Mouse (Mus musculus) erythroblast, adult 5-6 weeks (primary cell): ENCODE data around the gene Gm20388. TPM values are rescaled to one million over a fixed set of nuclear protein-coding genes. Genes with fewer than 3 reads are reported as not detected.
"Not testable (repeated sequence)": the region's sequence is repeated elsewhere in the genome, so short reads cannot be mapped to it uniquely, and the experiment has no call there.

Experiments
- ATAC-seq: replicated peaks from 2 replicates; pipeline ENCODE4 v1.8.0; 2016; ENCODE audit warnings: moderate number of reproducible peaks, mild to moderate bottlenecking, moderate TSS enrichment, inconsistent platforms; ENCODE audit not compliant: poor library complexity, low FRiP score, severe bottlenecking
- total RNA-seq, 2 experiments: library from RNA; stranded (forward) in 1 of 2; stranded (reverse) in 1 of 2; fragments of 150-400 nt in 1 of 2; fragments of 200-764, 138-1000 nt in 1 of 2; gene quantifications; 2 replicates each; pipeline versions ENCODE4 v1.2.3 to v1.2.4; 2015 to 2017; ENCODE audit warnings: low replicate concordance in 2 of 2

Gm20388 gene
- total RNA-seq, 2 experiments from 2014 or later: 2.9 to 7.8 TPM

- no peak for ATAC-seq
Observed at GRCm38 (mm10) chr8:122564363-122565352, 2654.0 kb downstream of the Gm20388 start.

GRCm38 (mm10) chr8:122566766-122567165, 2656.1 kb downstream of the Gm20388 start:
- ATAC-seq: 0 out of 2 replicates have a peak, but pooled peaks have one; percentile 0

DNA sequence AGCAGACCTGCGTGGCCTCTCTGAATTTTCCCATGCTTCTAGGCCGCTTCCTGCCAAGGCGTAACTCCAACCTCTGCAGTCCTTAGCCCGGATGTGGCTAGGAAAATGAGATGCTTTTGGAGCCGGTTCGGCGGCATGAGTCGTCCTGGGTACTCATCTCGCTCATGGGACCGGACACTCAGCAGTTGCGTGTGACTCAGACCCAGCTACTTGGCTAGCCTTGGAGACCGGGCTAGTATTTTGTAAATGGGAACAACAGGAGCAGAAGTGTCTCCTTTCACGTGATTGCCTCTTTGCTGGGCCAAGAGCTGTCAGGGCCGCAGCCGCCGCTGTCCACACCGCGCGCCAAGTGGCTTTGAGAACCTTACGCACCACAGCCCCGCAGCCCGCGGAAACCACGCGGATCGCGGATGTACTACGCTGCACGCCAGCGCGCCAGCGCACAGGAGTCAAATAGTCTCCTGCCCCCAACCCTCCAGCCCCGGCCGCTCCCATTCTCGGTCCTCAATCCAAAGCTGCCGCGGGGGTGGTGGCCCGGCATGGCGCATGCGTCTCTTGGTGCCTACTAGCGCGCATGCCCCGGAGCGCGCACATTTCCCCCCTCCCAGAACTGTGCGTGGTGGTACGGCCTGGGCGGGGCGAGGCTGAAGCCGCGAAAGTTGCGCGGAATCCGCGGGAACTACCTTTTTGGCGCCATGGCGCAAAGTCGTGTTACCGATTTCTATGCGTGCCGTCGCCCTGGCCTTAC, 2656.9 kb downstream of the Gm20388 start, which contains the start of gene Cdt1:
Gene Cdt1, plus strand, starts transcription at position 655 of the 748 bp plus-strand sequence.
- ATAC-seq: peak; percentile 87

DNA sequence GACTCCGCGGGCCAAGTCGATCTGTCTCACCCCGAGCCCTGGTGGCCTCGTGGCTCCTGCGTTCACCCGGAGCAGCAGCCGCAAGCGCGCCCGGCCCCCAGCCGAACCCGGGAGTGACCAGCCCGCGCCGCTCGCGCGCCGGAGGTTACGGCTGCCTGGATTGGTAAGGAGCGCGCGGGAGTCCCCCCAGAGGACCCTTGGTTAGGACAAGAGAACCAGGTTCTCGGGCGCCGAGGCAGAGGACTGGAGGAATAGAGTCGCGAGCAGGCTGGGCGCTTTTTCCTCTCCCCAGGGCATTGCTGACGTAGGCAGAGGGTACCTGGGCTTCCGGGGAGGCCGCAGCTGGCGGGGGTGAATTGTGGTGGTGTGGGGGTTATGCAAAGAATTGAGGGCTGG, 2657.5 kb downstream of the Gm20388 start:
- peak; percentile 7; the same call in 1 of the 2 replicates for ATAC-seq

GRCm38 (mm10) chr8:122568881-122569309, 2658.3 kb downstream of the Gm20388 start:
- ATAC-seq: peak; percentile 55

DNA sequence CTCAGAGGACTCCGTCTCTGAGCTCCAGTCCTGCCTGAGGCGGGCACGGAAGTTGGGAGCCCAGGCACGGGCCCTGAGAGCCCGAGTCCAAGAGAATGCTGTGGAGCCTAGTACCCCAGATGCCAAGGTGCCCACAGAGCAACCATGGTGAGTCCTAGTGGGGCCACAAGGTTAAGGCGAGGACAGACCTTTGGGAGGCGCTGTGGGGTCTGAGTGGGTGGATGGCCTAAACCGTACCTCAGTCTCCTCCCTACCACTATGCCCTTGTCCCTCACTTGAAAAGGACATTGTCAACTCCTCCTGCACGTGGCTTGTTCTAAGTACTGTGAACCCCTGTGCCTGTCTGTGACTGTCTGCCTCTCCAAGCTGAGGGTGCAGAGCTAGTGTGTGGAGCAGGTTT, 2658.7 kb downstream of the Gm20388 start:
- ATAC-seq: 0 out of 2 replicates have a peak, but pooled peaks have one; percentile 14

DNA sequence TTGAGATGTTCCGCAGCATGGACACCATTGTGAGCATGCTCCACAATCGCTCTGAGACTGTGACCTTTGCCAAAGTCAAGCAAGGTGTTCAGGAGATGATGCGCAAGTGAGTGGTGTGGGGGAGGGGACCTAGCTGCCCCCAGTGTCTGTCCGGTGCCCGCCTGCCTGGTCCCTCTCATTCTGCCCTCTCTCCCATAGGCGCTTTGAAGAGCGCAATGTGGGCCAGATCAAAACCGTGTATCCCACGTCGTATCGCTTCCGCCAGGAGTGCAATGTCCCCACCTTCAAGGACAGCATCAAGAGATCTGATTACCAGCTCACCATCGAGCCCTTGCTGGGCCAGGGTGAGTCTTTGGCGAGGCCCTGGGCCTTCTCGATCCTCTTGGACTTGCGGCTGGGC, 2659.4 kb downstream of the Gm20388 start:
- no peak for ATAC-seq

DNA sequence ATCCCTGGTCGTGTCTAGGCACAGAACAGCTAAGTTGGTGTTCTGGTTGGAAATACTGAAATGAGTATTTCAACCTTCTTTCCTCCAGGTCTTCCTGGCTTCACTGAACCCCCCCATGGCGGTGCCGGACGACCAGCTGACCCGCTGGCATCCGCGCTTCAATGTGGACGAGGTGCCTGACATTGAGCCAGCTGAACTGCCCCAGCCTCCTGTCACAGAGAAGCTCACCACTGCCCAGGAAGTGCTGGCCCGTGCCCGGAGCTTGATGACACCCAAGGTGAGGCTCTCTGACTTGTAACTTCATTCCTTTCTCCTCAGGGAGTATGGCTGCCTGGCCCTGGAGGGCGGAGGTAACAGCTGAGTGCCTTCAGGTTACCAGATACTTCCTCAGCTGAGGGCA, 2660.5 kb downstream of the Gm20388 start:
- no peak for ATAC-seq

DNA sequence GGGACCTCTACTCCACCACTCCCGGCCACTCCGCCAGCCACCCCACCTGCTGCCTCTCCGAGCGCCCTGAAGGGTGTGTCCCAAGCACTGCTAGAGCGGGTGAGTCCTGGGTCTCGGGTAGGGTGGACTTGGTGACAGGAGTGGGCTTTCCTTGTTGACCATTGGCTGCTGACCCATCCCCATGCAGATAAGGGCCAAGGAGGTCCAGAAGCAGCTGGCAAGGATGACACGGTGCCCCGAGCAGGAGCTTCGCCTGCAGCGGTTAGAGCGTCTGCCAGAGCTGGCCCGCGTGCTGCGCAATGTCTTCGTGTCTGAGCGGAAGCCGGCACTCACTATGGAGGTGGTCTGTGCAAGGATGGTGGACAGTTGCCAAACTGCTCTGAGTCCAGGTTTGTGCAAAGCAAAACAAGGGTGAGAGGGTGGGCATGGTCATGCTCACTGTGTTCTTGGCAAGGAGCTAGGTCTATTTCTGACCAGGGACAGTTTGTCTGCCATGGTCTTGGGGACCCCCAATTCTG, 2661.2 kb downstream of the Gm20388 start:
- no peak for ATAC-seq

- no peak for ATAC-seq
Observed at GRCm38 (mm10) chr8:122572751-122573150, 2662.1 kb downstream of the Gm20388 start.

DNA sequence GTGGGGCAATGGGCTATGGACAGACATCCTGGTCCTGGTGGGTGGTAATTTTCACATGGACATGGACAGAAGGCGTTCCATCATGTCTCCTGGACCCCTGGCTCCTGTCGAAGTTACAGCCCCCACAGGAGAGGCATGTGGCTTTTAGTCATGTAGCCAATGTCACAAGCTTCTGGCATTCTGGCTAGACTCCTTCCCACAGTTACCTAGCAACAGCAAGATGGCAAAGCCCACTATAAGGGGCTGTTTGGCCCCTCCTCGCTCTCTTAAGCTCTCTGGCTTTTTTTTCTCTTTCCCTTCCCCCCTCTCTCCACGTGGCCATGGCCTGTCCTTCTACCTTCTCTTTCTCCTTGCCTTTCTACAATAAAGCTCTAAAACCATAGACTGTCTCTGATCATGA, 2662.5 kb downstream of the Gm20388 start:
- not testable (repeated sequence) for ATAC-seq

GRCm38 (mm10) chr8:122573577-122573976, 2662.9 kb downstream of the Gm20388 start:
- ATAC-seq: no peak

- no peak for ATAC-seq
Observed at GRCm38 (mm10) chr8:122574264-122574663, 2663.6 kb downstream of the Gm20388 start.

DNA sequence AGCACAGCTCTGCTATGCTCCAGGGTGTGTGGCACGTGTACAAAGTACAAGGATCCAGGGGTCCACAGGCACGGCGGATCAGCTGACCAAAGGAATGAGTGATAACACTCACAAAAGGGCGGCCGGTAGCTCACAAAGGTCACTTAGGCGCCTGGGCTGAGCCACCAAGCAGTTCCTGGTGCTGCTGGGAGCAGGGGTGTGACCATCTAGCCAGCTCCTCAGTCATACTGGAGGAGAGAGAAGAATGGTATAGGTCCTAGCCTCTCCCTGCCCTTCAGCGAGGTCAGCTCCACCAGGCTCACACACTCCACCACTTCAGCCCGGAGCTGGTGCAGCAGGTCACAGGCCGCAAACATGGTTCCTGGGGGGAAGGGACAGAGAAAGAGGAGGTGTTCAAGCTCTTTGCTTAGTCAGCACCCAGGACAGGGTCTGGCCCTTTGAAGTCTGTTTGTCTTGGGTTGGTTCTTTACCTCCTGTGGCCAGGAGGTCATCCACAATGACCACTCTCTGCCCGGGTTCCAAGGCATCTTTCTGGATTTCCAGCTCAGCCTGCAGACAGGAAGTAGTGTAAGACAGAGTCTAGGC, 2664.1 kb downstream of the Gm20388 start:
- ATAC-seq: no peak

DNA sequence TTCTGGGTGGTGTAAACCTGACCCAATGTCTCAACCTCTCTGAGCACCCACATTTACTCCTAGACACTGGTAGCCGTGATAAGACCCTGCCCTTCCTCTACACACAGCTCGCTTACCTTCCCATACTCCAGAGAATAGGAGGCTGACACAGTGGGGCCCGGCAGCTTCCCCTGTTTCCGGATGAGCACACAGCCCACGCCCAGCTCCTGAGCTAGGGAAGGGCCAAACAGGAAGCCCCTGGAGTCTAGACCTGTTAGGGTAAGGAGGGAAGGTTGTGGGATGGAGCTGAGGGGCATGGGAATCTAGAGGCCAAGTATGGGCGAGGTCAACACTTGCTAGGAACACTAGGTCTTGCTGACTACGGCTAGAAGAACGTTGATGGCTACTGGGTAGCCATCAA, 2664.6 kb downstream of the Gm20388 start:
- no peak for ATAC-seq

DNA sequence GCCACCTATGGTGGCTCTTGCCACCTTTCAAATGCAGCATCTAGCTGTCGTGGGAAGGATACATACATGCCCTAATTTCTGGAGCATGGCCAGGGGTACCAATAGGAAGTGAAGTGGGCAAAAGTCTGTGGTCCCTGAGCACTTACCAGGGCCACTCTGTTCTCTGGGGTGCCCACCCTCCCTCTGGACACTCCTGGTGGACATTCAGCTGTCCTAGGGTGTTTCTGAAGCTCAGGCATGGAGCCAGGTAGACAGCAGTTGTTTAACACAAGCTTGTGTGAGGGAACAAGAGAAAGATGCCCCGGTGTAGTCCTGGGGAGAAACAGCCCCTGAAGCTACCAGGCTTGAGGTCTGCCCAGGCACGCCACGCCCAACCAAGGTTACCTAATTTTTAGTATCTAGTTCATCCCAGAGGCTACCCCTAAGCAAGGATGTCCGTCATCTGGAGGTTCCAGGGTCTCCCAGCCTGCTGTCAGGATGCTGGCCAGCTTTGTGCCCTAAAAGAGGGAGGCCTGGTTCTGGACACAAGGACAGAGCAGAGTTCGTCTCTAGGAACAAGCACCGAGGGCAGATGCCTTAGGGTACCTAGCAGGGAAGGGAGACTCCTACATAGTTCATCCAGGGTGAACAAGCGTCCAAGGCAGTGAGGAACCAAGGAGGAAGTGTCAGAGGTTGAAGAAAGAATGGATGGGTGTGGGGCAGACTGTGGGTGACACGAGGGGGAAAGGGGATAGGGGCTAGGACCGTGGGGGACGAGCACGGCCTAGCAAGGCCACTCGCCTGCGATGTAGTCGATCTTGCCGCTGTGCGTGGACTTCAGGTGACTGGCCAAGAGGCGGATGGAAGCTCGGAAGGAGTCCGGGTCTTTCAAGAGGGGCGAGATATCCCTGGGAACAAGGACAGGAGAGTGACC, 2665.3 kb downstream of the Gm20388 start:
- ATAC-seq: 0 out of 2 replicates have a peak, but pooled peaks have one; percentile 6

DNA sequence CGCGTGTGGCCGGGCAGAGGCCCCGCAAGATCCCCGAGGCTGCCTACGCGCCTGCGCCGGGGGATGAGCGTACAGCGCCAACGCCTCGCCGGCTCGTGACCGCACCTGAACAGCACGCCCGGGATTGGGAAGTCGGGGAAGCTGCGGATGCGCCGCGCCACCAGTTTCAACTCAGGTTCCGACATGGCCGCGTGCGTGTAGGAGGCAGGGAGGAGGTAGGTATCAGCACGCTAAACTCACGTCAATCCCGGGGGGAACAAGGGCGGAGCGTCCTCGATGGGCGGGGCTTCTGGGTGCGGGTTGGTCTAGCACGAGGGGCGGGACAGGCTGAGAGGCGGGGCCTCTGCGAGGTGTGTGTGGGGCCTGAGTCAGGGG, 2666.0 kb downstream of the Gm20388 start, which contains the start of gene Aprt:
Gene Aprt, minus strand, starts transcription at position 262 of the 375 bp plus-strand sequence.
- peak; percentile 88 for ATAC-seq

- peak; percentile 4; the same call in 1 of the 2 replicates for ATAC-seq
Observed at GRCm38 (mm10) chr8:122577116-122577515, 2666.5 kb downstream of the Gm20388 start.

- ATAC-seq: no peak
Observed at GRCm38 (mm10) chr8:122579196-122579595, 2668.6 kb downstream of the Gm20388 start.
